Mouse (Mus musculus) skeletal muscle tissue, adult 2 months (tissue): ENCODE data around the gene Col27a1.

Experiments
- DNase-seq: peaks from one replicate; pipeline ENCODE4 v3.0.0-alpha.2; 2012; ENCODE audit warnings: low read depth, low spot score

The Col27a1 gene

GRCm38 (mm10) chr4:63213907-63214621 is at the start of gene Col27a1:
Col27a1 (plus strand) TSS chr4:63214004.
- DNase-seq, result no peak

GRCm38 (mm10) chr4:63165636-63166035 is 48.2 kb upstream of the Col27a1 start:
- DNase-seq, result no peak

GRCm38 (mm10) chr4:63166323-63166722 is 47.5 kb upstream of the Col27a1 start:
- DNase-seq, result no peak

GRCm38 (mm10) chr4:63170061-63170460 is 43.7 kb upstream of the Col27a1 start:
- DNase-seq, result no peak

- no peak for DNase-seq
Observed at GRCm38 (mm10) chr4:63171122-63171521, 42.7 kb upstream of the Col27a1 start.

GRCm38 (mm10) chr4:63171969-63172685 is 41.7 kb upstream of the Col27a1 start, which contains the start of gene Kif12:
Kif12 (minus strand) TSS chr4:63172131.
- no peak for DNase-seq

GRCm38 (mm10) chr4:63181556-63181955 is 32.2 kb upstream of the Col27a1 start:
- peak; percentile 6 for DNase-seq

GRCm38 (mm10) chr4:63186281-63186870 is 27.4 kb upstream of the Col27a1 start:
- DNase-seq, result no peak

GRCm38 (mm10) chr4:63191641-63192040 is 22.2 kb upstream of the Col27a1 start:
- no peak for DNase-seq

GRCm38 (mm10) chr4:63194366-63194765 is 19.4 kb upstream of the Col27a1 start:
- no peak for DNase-seq

- peak; percentile 31 for DNase-seq
Observed at GRCm38 (mm10) chr4:63199366-63199765, 14.4 kb upstream of the Col27a1 start.

- no peak for DNase-seq
Observed at GRCm38 (mm10) chr4:63203874-63204273, 9.9 kb upstream of the Col27a1 start.

- DNase-seq, result no peak
Observed at GRCm38 (mm10) chr4:63205583-63205982, 8.2 kb upstream of the Col27a1 start.

GRCm38 (mm10) chr4:63215185-63215992 is 1.6 kb downstream of the Col27a1 start:
- DNase-seq, result no peak

- no peak for DNase-seq
Observed at GRCm38 (mm10) chr4:63215993-63216531, 2.3 kb downstream of the Col27a1 start.

- no peak for DNase-seq
Observed at GRCm38 (mm10) chr4:63216566-63216965, 2.8 kb downstream of the Col27a1 start.

GRCm38 (mm10) chr4:63217513-63217912 is 3.7 kb downstream of the Col27a1 start:
- DNase-seq, result no peak

- no peak for DNase-seq
Observed at GRCm38 (mm10) chr4:63219059-63219458, 5.3 kb downstream of the Col27a1 start.

- DNase-seq, result no peak
Observed at GRCm38 (mm10) chr4:63219635-63220034, 5.8 kb downstream of the Col27a1 start.

- DNase-seq, result peak; percentile 81
Observed at GRCm38 (mm10) chr4:63221096-63221958, 7.5 kb downstream of the Col27a1 start.
